Mouse (Mus musculus) heart, postnatal 0 days (tissue): ENCODE measurements at regions not wholly inside any gene's neighbourhood (a gene's known extent, or its start where the extent isn't known, plus 50 kb on each side); places are given as distances from the start of the nearest gene placed in this dataset.

ENCODE experiments used
- CTCF ChIP-seq: IDR thresholded peaks from 2 replicates; pipeline ENCODE4 v1.5.1; 2016; ENCODE audit warnings: antibody characterized with exemption, control low read depth, low read depth
- EP300 ChIP-seq: IDR thresholded peaks from 2 replicates; pipeline ENCODE4 v1.6.1; 2016; ENCODE audit warnings: antibody characterized with exemption, low read depth

GRCm38 (mm10) chr9:85410643-85411296 lies 83.6 kb upstream of the Tent5a start:
- TF ChIP-seq CTCF (no peak), EP300 (no peak)
